Mouse (Mus musculus) megakaryocyte, embryonic 14.5 days (primary cell): ENCODE measurements around the gene Pprc1.

Experiments
- FLI1 ChIP-seq: IDR thresholded peaks from 2 replicates; pipeline ENCODE4 v1.6.1; 2012; ENCODE audit warnings: low read length, inconsistent platforms, mixed read lengths
- GATA1 ChIP-seq: IDR thresholded peaks from 3 replicates; pipeline ENCODE4 v1.6.1; 2012; ENCODE audit warnings: mixed read lengths, low read length, inconsistent platforms, borderline replicate concordance

DNA sequence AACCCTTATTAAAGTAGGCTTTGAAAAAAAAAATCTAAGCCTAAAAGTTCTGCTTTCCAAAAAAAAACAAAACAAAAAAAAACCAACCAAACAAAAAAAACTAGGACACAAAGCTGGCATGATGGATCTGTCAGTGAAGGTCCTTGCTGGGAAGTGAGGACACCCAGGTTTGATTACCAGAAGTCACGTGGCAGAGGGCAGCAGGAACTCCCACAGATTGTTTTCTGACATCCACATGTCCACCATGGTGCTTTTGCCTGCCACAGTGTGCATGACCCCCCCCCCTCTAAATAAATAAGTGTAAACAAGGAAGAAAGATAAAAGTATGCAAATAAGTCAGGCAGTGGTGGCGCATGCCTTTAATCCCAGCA is 59.5 kb downstream of the Pprc1 start:
- TF ChIP-seq GATA1 (no peak), FLI1 (no peak)
